Mouse (Mus musculus): ENCODE measurements at regions not wholly inside any gene's neighbourhood (a gene's known extent, or its start where the extent isn't known, plus 50 kb on each side); places are given as distances from the start of the nearest gene placed in this dataset.

- Histone ChIP-seq H3K4me2 (replicated peaks) (no peak overlapping the region), H3K27ac (no peak overlapping the region), H3K9ac (no peak overlapping the region), H3K36me3 (no peaks in the 10 kb centered on the region), H3K4me1 (replicated peaks) (no peaks in the 10 kb centered on the region), H3K27me3 (replicated peaks) (no peaks in the 10 kb centered on the region), H3K9me3 (no peaks in the 10 kb centered on the region), H3K4me3 (replicated peaks) (no peak overlapping the region)
- ATAC-seq, result no peak
- WGBS, result 61% methylated on average over 4 of the region's 4 CpGs
These were observed 668.0 kb downstream of the Bcl11a start for GRCm38 (mm10) chr11:24745841-24746240.

- ATAC-seq, result no peak
- 56% methylated on average over 7 of the region's 7 CpGs for WGBS
- H3K4me3 ChIP-seq (replicated peaks), result no peak overlapping the region
- no peak overlapping the region for H3K4me2 ChIP-seq (replicated peaks)
- no peak overlapping the region for H3K9ac ChIP-seq
- H3K36me3 ChIP-seq, result no peaks in the 10 kb centered on the region
- H3K27me3 ChIP-seq (replicated peaks), result no peaks in the 10 kb centered on the region
- H3K4me1 ChIP-seq (replicated peaks), result no peaks in the 10 kb centered on the region
- H3K9me3 ChIP-seq, result no peaks in the 10 kb centered on the region
- H3K27ac ChIP-seq, result no peak overlapping the region
These were observed 672.4 kb downstream of the Bcl11a start for GRCm38 (mm10) chr11:24750144-24750779.

- H3K27me3 ChIP-seq (replicated peaks), result no peaks in the 10 kb centered on the region
- no peak overlapping the region for H3K27ac ChIP-seq
- no peak overlapping the region for H3K4me2 ChIP-seq (replicated peaks)
- no peak overlapping the region for H3K4me3 ChIP-seq (replicated peaks)
- no peaks in the 10 kb centered on the region for H3K9me3 ChIP-seq
- H3K36me3 ChIP-seq, result no peaks in the 10 kb centered on the region
- H3K4me1 ChIP-seq (replicated peaks), result no peaks in the 10 kb centered on the region
- no peak for ATAC-seq
- H3K9ac ChIP-seq, result no peak overlapping the region
These were observed 680.3 kb downstream of the Bcl11a start for GRCm38 (mm10) chr11:24758130-24758529.

DNA sequence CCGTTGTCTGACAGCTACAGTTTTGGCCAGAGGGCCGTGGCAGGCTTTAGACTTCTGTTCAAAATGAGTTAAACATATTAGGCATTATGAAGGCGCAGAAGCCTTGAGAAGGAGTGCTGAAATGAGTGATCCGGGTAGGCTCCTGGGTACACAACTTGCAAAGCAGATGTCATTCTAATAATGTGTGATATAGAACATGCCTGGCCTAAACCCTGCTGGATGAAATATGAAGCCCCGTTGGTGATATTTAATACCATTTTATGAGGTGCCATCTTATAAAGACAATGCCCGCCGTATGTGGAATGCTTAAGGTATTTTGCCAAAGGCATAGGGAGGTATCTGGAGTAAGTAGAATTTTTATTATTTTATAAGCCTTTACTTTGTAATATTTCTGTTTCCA is 705.6 kb downstream of the Bcl11a start:
- H3K27me3 ChIP-seq (replicated peaks), result no peaks in the 10 kb centered on the region
- ATAC-seq, result no peak
- 76% methylated on average over 7 of the region's 7 CpGs for WGBS
- no peaks in the 10 kb centered on the region for H3K36me3 ChIP-seq
- H3K4me3 ChIP-seq (replicated peaks), result no peak overlapping the region
- H3K4me1 ChIP-seq (replicated peaks), result no peaks in the 10 kb centered on the region
- no peak overlapping the region for H3K27ac ChIP-seq
- H3K9me3 ChIP-seq, result no peaks in the 10 kb centered on the region
- H3K4me2 ChIP-seq (replicated peaks), result no peak overlapping the region
- H3K9ac ChIP-seq, result no peak overlapping the region

GRCm38 (mm10) chr11:24789120-24789519 is 711.3 kb downstream of the Bcl11a start:
- Histone ChIP-seq H3K27me3 (replicated peaks) (no peaks in the 10 kb centered on the region), H3K4me2 (replicated peaks) (no peak overlapping the region), H3K36me3 (no peaks in the 10 kb centered on the region), H3K4me3 (replicated peaks) (no peak overlapping the region), H3K27ac (no peak overlapping the region), H3K9ac (no peak overlapping the region), H3K9me3 (no peaks in the 10 kb centered on the region), H3K4me1 (replicated peaks) (no peaks in the 10 kb centered on the region)
- 82% methylated on average over 2 of the region's 2 CpGs for WGBS
- no peak for ATAC-seq

GRCm38 (mm10) chr11:24795510-24796211 is 717.8 kb downstream of the Bcl11a start:
- no peaks in the 10 kb centered on the region for H3K4me1 ChIP-seq (replicated peaks)
- no peaks in the 10 kb centered on the region for H3K36me3 ChIP-seq
- ATAC-seq, result no peak
- H3K4me2 ChIP-seq (replicated peaks), result no peak overlapping the region
- no peak overlapping the region for H3K9ac ChIP-seq
- H3K27me3 ChIP-seq (replicated peaks), result no peaks in the 10 kb centered on the region
- H3K27ac ChIP-seq, result no peak overlapping the region
- 66% methylated on average over 4 of the region's 4 CpGs for WGBS
- no peak overlapping the region for H3K4me3 ChIP-seq (replicated peaks)
- no peaks in the 10 kb centered on the region for H3K9me3 ChIP-seq

DNA sequence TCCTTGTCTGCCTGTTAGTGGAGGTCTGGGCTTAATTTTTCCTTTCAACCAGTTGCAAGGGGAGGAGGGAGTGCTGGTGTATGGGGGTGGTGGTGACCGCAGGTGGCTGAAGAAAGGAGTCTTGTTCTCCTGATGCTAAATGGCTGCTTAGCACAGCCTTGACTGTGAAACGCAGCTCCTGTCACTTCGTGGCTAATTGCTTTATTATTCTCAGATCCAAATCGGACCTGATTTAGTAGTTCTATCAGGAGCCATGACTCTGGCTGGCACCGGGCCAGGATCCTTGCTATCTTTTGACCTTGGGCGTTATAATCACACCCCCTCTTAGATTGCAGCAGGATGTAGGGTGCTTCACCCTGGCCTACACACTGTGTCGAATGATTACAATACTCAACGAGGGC is 726.8 kb downstream of the Bcl11a start:
- WGBS, result 42% methylated on average over 8 of the region's 8 CpGs
- Histone ChIP-seq H3K27ac (no peak overlapping the region), H3K9me3 (no peaks in the 10 kb centered on the region), H3K9ac (no peak overlapping the region), H3K27me3 (replicated peaks) (no peaks in the 10 kb centered on the region), H3K36me3 (no peaks in the 10 kb centered on the region), H3K4me2 (replicated peaks) (no peak overlapping the region), H3K4me3 (replicated peaks) (no peak overlapping the region), H3K4me1 (replicated peaks) (no peaks in the 10 kb centered on the region; the same call in 1 of the 2 replicates)
- ATAC-seq, result peak; percentile 92

GRCm38 (mm10) chr11:24829578-24830401 is 751.9 kb downstream of the Bcl11a start:
- no peaks in the 10 kb centered on the region for H3K36me3 ChIP-seq
- no peaks in the 10 kb centered on the region for H3K9me3 ChIP-seq
- no peak overlapping the region for H3K4me2 ChIP-seq (replicated peaks)
- no peak for ATAC-seq
- 53% methylated on average over 13 of the region's 13 CpGs for WGBS
- H3K4me3 ChIP-seq (replicated peaks), result no peak overlapping the region
- no peak overlapping the region for H3K9ac ChIP-seq
- no peak overlapping the region for H3K27ac ChIP-seq
- no peaks in the 10 kb centered on the region for H3K27me3 ChIP-seq (replicated peaks)
- H3K4me1 ChIP-seq (replicated peaks), result no peaks in the 10 kb centered on the region

DNA sequence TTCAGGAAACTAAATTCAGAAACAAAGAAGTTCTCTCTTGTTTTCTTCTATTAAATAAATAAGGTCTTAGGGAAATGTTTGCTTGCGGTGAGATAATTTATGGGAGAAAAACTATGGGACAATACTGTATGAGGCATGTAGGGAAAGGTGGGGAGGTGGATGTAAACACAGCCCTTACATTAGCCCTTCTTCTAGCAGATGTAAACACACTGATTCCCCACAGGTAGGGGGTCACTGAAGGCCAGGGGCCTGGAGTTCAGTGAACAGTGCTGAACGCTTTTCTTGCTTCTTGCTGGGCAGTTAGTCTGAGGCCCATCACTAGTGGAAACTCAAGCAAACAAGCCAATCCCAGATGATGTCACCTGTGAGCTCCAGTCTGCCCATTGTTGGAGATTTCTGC is 752.6 kb downstream of the Bcl11a start:
- Histone ChIP-seq H3K27ac (no peak overlapping the region), H3K27me3 (replicated peaks) (no peaks in the 10 kb centered on the region), H3K4me3 (replicated peaks) (no peak overlapping the region), H3K4me1 (replicated peaks) (no peaks in the 10 kb centered on the region), H3K9ac (no peak overlapping the region), H3K9me3 (no peaks in the 10 kb centered on the region), H3K36me3 (no peaks in the 10 kb centered on the region), H3K4me2 (replicated peaks) (no peak overlapping the region)
- 62% methylated on average over 2 of the region's 2 CpGs for WGBS
- no peak for ATAC-seq

DNA sequence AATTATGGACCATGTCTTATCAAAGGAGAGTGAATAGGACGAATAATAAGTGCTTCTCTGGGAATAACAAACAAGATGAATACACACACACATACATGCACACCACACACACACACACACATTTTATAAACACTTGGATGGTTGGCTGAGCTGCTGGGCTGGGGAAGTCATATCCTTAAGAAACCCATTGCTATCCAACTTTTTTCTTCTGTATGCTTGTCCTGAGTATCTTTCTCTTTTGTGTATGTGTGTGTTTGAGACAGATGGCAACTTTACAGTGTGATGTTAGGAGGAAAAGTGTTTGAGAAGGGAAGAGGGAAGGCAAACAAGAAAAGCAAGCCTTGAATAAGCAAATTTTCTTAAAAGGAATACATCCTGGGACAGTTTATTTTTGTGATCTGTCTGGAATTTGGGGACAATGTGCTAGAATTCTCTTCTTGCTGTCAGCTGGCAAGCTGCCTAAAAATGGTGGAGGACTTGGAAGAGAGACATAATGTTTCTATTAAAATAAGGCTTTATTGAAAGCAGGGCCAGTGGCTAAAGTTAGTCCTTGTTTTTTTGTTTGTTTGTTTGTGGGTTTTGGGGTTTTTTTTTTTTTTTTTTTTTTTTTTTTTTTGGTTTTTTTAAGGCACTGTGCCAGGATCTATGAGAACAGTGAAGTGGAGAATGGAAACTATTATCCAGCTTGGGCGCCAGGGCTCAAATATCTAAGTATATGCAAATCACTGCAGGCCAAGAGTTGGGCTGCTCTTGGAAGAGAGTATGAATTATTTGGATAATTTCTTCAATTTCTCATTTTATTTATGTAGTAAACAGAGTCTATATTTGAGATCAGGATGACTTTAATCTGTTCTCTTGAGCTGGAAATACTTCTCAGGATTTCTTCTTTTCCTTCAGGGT is 766.2 kb downstream of the Bcl11a start:
- Histone ChIP-seq H3K4me3 (replicated peaks) (no peak overlapping the region), H3K9ac (no peak overlapping the region), H3K27ac (no peak overlapping the region), H3K27me3 (replicated peaks) (no peaks in the 10 kb centered on the region), H3K4me1 (replicated peaks) (no peaks in the 10 kb centered on the region), H3K4me2 (replicated peaks) (no peak overlapping the region), H3K36me3 (no peaks in the 10 kb centered on the region), H3K9me3 (no peaks in the 10 kb centered on the region)
- 69% methylated on average over 2 of the region's 2 CpGs for WGBS
- ATAC-seq, result no peak

DNA sequence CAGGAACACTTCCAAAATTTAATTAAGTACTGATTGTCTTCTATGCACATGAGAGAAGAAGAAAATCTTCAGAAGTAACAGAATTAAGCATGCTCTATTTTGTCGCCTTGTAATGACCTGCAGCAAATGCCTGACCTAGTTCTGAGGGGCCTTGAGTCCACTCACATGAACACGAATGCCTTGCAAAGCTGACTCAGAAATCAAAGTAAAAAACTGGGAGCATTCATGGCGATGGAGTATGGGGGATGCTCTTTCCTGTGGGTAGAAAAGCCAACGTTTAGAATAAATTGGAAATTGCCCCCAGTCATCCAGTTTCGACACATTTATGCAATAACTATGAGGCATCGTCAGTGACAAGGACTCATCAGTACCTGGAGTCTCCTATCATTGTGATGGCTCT is 779.1 kb downstream of the Bcl11a start:
- Histone ChIP-seq H3K4me1 (replicated peaks) (no peaks in the 10 kb centered on the region), H3K27ac (no peak overlapping the region), H3K27me3 (replicated peaks) (no peaks in the 10 kb centered on the region), H3K9me3 (no peaks in the 10 kb centered on the region), H3K36me3 (no peaks in the 10 kb centered on the region), H3K4me2 (replicated peaks) (no peak overlapping the region), H3K9ac (no peak overlapping the region), H3K4me3 (replicated peaks) (no peak overlapping the region)
- ATAC-seq, result no peak
- 82% methylated on average over 6 of the region's 6 CpGs for WGBS

DNA sequence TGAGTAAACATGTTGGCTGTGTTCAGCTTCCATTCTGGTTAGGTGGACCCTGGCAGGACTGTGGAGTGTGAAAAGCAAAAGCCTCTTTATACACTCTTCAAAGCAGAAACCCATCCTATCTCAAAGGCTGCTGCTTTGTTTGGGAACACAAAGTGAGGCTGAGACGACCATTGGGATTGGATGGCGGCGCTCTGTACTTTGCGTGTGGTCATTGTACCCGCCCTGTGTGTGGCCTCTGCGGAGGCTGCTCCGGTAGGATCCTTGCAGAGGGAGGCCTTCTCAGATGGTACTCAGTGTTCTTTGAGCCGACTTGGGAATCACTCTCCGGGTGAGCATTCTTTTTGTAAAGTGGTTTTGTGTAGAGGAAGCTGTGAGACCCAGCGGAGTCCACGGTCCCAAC is 786.8 kb downstream of the Bcl11a start:
- ATAC-seq, result no peak
- no peaks in the 10 kb centered on the region for H3K36me3 ChIP-seq
- WGBS, result 87% methylated on average over 11 of the region's 11 CpGs

More for the DNA sequence above, 786.8 kb downstream of the Bcl11a start:
- Histone ChIP-seq H3K27ac (no peak overlapping the region), H3K4me3 (replicated peaks) (no peak overlapping the region), H3K4me1 (replicated peaks) (no peaks in the 10 kb centered on the region), H3K4me2 (replicated peaks) (no peak overlapping the region), H3K9me3 (no peaks in the 10 kb centered on the region), H3K9ac (no peak overlapping the region), H3K27me3 (replicated peaks) (no peaks in the 10 kb centered on the region)

Data from intestine, embryonic 15.5 days (tissue).